Mouse (Mus musculus): ENCODE measurements at regions not wholly inside any gene's neighbourhood (a gene's known extent, or its start where the extent isn't known, plus 50 kb on each side); places are given as distances from the start of the nearest gene placed in this dataset.

GRCm38 (mm10) chr2:117475561-117475960 is 132.8 kb upstream of the Rasgrp1 start:
- peak; percentile 38; the same call in 1 of the 2 replicates for TF ChIP-seq CTCF (conservative IDR thresholded peaks at IDR 0.05; ENCODE audit: insufficient read depth, insufficient read length, low read depth, low read length)
- TF ChIP-seq POLR2A (IDR thresholded peaks at IDR 0.05; ENCODE audit: low read depth, low read length) = no peak

Data from kidney, adult 2 months (tissue).